Mouse (Mus musculus) lung, embryonic 15.5 days (tissue): ENCODE data around the gene Sh3bgrl2. TPM values are rescaled to one million over a fixed set of nuclear protein-coding genes. Genes with fewer than 3 reads are reported as not detected.

Experiments
- ATAC-seq: fragments of 200-750 bp; cut with Nextera tagmentation; 2 replicates; pipeline ENCODE4 v1.8.0; 2017; ENCODE audit warnings: moderate number of reproducible peaks, borderline replicate concordance; ENCODE audit not compliant: low FRiP score, low TSS enrichment; ENCODE audit errors: extremely low read depth
- H3K27ac ChIP-seq: fragments of 300-500 bp; sonication (generic); 2 replicates; pipeline ENCODE4 v1.5.1; 2015; ENCODE audit warnings: moderate library complexity, mild to moderate bottlenecking, inconsistent platforms
- H3K27me3 ChIP-seq: fragments of 300-500 bp; sonication (generic); 2 replicates; pipeline ENCODE4 v1.6.1; 2015; ENCODE audit warnings: inconsistent platforms
- H3K36me3 ChIP-seq: fragments of 300-500 bp; sonication (generic); 2 replicates; pipeline ENCODE4 v1.6.1; 2015; ENCODE audit warnings: inconsistent platforms
- H3K4me1 ChIP-seq: fragments of 300-500 bp; sonication (generic); 2 replicates; pipeline ENCODE4 v1.6.1; 2015; ENCODE audit warnings: inconsistent platforms
- H3K4me2 ChIP-seq: fragments of 300-500 bp; sonication (generic); 2 replicates; pipeline ENCODE4 v1.6.1; 2015; ENCODE audit warnings: inconsistent platforms, mild to moderate bottlenecking, moderate library complexity
- H3K4me3 ChIP-seq: fragments of 300-500 bp; sonication (generic); 2 replicates; pipeline ENCODE4 v1.5.1; 2015; ENCODE audit warnings: mild to moderate bottlenecking, inconsistent platforms
- H3K9ac ChIP-seq: fragments of 300-500 bp; sonication (generic); 2 replicates; pipeline ENCODE4 v1.6.1; 2015; ENCODE audit warnings: inconsistent platforms
- H3K9me3 ChIP-seq: fragments of 300-500 bp; sonication (generic); 2 replicates; pipeline ENCODE4 v1.6.1; 2016; ENCODE audit warnings: inconsistent platforms
- WGBS: fragments of 180-500 bp; shearing (Covaris S2); methylation state at CpG from one replicate; pipeline ENCODE4 v1.1.7; 2015; 5-methylcytosine and 5-hydroxymethylcytosine counted together
- polyA plus RNA-seq: library from polyadenylated mRNA; unstranded; fragments of >200 nt; fragmentation: Nextera tagmentation; extraction: Ambion mirVana; gene quantifications from 2 replicates; pipeline ENCODE4 v1.2.1, GENCODE M21; 2015

Gene Sh3bgrl2
- polyA plus RNA-seq, 1 experiment from 2014 or later = 47.2 TPM

DNA sequence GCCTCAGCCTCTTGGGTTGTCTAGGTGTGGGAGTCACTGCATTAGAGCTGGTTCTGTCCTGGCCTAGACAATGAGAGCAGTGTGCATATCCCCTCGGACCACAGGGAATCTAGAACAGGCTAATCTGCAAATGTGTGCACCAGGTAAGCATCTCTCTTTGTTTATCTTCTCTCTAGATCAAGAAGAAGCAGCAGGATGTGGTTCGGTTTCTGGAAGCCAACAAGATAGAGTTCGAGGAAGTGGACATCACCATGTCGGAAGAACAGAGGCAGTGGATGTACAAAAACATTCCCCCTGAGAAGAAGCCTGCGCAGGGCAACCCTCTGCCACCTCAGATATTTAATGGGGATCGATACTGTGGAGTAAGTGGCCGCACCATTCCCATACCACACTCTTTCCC, 29.1 kb downstream of the Sh3bgrl2 start:
- H3K9me3 ChIP-seq = no peaks in the 10 kb centered on the region
- no peak overlapping the region for H3K9ac ChIP-seq
- H3K4me2 ChIP-seq = no peak overlapping the region
- peaks cover 24% of the 10 kb centered on the region for H3K4me1 ChIP-seq
- 82% methylated on average over 7 of the region's 7 CpGs for WGBS
- H3K27ac ChIP-seq = no peak overlapping the region
- peaks cover 5% of the 10 kb centered on the region; the same call in 1 of the 2 replicates for H3K36me3 ChIP-seq
- ATAC-seq = no peak
- H3K27me3 ChIP-seq = no peaks in the 10 kb centered on the region
- H3K4me3 ChIP-seq = no peak overlapping the region

- H3K4me2 ChIP-seq = no peak overlapping the region
- ATAC-seq = no peak
- 68% methylated on average over 4 of the region's 4 CpGs for WGBS
Observed at GRCm38 (mm10) chr9:83579049-83579448, 30.9 kb downstream of the Sh3bgrl2 start.

DNA sequence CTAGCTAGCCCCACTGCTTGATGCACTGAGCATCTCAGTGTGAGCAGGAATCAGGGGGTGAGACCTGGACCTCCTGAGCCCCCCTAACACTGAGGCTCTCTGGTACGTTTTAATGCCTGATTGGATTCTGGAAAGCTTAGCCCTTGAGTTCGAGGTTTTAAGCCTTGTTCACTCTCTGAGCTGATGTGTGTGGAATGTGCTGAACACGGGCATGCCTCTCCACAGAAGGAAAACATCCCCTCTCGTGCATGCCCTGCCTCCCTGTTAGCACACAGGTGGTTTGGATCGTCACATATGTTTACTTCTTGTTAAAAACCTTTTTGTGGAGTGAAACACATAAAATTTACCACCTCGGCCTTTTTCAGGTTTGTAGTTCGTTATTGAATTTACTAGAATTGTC, 34.6 kb downstream of the Sh3bgrl2 start:
- H3K9me3 ChIP-seq = no peaks in the 10 kb centered on the region
- H3K27me3 ChIP-seq = no peaks in the 10 kb centered on the region
- H3K4me3 ChIP-seq = no peak overlapping the region
- no peak overlapping the region for H3K27ac ChIP-seq
- WGBS = 54% methylated on average over 7 of the region's 7 CpGs
- H3K36me3 ChIP-seq = peaks cover 5% of the 10 kb centered on the region; the same call in 1 of the 2 replicates
- ATAC-seq = no peak
- no peak overlapping the region for H3K4me2 ChIP-seq
- no peak overlapping the region for H3K9ac ChIP-seq
- H3K4me1 ChIP-seq = no peaks in the 10 kb centered on the region

More at GRCm38 (mm10) chr9:83579049-83579448, 30.9 kb downstream of the Sh3bgrl2 start:
- Histone ChIP-seq H3K36me3 (peaks cover 5% of the 10 kb centered on the region; the same call in 1 of the 2 replicates), H3K4me1 (peaks cover 10% of the 10 kb centered on the region), H3K27ac (no peak overlapping the region), H3K27me3 (no peaks in the 10 kb centered on the region), H3K4me3 (no peak overlapping the region), H3K9me3 (no peaks in the 10 kb centered on the region), H3K9ac (no peak overlapping the region)

- WGBS = 74% methylated on average over 17 of the region's 17 CpGs
Observed at GRCm38 (mm10) chr9:83586316-83587050, 38.4 kb downstream of the Sh3bgrl2 start.

DNA sequence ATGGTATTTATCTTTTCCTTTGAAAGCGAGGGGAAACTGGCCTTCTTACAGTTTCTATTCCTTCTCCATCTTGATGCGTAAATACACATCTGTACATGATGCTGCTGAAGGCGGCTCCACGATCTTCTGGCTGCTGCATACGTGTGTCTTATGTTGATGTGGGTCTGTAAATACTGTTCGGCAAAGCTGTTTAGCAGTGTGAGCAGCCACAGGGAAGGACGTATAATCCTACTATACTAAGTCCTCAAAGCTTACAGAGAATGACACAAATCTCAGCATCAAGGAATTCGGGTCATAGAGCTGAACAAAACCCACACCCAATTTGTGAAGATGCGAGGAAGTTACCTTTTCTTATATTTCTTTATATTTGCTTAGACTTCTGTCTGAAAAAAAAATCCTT, 39.0 kb downstream of the Sh3bgrl2 start:
- no peak overlapping the region for H3K4me3 ChIP-seq
- no peak overlapping the region for H3K27ac ChIP-seq
- WGBS = 84% methylated on average over 9 of the region's 9 CpGs
- no peaks in the 10 kb centered on the region for H3K27me3 ChIP-seq
- no peaks in the 10 kb centered on the region for H3K9me3 ChIP-seq
- H3K36me3 ChIP-seq = no peaks in the 10 kb centered on the region
- H3K9ac ChIP-seq = no peak overlapping the region
- peaks cover 11% of the 10 kb centered on the region for H3K4me1 ChIP-seq
- no peak overlapping the region for H3K4me2 ChIP-seq
- ATAC-seq = no peak

More at GRCm38 (mm10) chr9:83586316-83587050, 38.4 kb downstream of the Sh3bgrl2 start:
- Histone ChIP-seq H3K4me3 (no peak overlapping the region), H3K9me3 (no peaks in the 10 kb centered on the region), H3K27ac (no peak overlapping the region), H3K27me3 (no peaks in the 10 kb centered on the region), H3K9ac (no peak overlapping the region), H3K4me2 (no peak overlapping the region), H3K4me1 (peaks cover 11% of the 10 kb centered on the region), H3K36me3 (no peaks in the 10 kb centered on the region)
- ATAC-seq = no peak

- Histone ChIP-seq H3K4me1 (peaks cover 11% of the 10 kb centered on the region), H3K9me3 (no peaks in the 10 kb centered on the region), H3K27me3 (no peaks in the 10 kb centered on the region), H3K27ac (no peak overlapping the region), H3K36me3 (no peaks in the 10 kb centered on the region), H3K4me3 (no peak overlapping the region), H3K9ac (no peak overlapping the region), H3K4me2 (no peak overlapping the region)
- WGBS = 91% methylated on average over 2 of the region's 2 CpGs
- no peak for ATAC-seq
Observed at GRCm38 (mm10) chr9:83589063-83589462, 40.9 kb downstream of the Sh3bgrl2 start.

DNA sequence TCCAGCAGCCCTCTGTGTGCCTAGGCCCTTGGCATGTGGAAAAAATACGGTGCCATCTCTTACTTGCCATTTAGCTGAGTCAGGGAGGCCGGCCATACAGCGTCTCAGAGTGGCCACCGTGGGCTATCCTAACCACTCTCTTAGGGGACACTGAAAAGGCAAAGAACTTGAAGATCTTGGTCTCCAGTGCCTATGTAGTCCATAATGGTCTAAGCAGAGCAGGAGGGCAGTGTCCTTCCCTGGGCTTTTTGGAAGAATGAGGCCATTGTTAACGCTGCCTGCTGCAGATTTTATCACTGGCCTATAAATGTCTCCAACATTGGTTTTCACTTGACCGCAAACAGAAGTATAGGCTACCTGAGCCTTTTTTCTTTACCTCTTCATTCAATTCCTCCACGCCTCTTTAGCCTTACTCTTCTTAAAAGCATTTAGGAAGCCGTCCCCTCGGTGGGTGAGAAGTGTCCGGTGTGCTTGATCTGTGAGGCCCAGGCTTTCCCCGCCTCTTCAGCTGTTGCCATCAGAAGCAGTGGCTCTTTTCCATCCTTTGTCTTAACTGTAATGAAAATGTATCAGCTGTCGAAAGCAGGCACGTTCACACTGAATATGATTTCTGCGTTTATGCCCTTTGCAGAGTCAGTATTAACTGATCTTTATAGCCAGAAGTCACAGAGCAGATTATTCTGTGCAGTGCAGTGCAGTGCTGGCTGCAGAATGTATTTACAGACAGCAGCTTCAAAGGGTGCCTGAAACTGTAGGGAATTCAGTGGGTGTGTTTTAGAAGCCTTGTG, 41.7 kb downstream of the Sh3bgrl2 start:
- no peak overlapping the region for H3K4me3 ChIP-seq
- 33% methylated on average over 14 of the region's 14 CpGs for WGBS
- peaks cover 11% of the 10 kb centered on the region for H3K4me1 ChIP-seq
- no peak overlapping the region for H3K9ac ChIP-seq
- no peaks in the 10 kb centered on the region for H3K9me3 ChIP-seq
- no peaks in the 10 kb centered on the region for H3K27me3 ChIP-seq
- H3K4me2 ChIP-seq = no peak overlapping the region
- peak overlapping the region; percentile 29; the same call in 1 of the 2 replicates for H3K27ac ChIP-seq
- H3K36me3 ChIP-seq = no peaks in the 10 kb centered on the region
- peak; percentile 82; the same call in 1 of the 2 replicates for ATAC-seq

DNA sequence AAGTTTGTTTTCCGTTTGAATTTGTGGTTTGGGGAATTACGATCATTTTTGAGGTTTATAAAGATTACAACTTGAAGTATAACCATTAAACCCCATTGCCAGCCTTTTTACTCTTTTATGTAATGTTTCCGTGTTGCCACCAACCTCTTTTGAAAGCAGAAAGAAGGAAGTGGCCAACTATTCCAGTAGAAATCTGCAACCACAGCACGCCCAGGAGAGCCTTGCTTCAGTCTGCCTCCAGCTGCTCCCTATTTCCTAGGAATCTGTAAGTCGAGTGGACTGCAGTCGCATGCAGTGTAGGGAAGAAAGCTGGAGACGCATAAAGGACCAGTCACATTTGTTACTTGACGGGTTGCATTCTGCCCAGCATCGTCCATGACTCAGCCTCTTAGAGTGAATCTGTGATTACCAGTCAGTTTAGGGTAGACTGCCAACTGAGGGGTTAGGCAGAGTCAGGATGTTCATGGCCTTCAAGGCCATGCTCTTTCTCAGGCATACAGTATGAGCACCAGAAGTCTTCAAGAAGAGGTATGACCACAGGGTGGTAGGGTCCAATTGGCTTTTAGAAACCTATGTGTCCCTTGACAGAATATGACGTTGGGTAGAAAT, 43.8 kb downstream of the Sh3bgrl2 start:
- WGBS = 83% methylated on average over 10 of the region's 10 CpGs
- no peak for ATAC-seq
- H3K27ac ChIP-seq = no peak overlapping the region
- no peaks in the 10 kb centered on the region for H3K36me3 ChIP-seq
- H3K4me3 ChIP-seq = no peak overlapping the region
- H3K9ac ChIP-seq = no peak overlapping the region
- peaks cover 11% of the 10 kb centered on the region for H3K4me1 ChIP-seq
- H3K4me2 ChIP-seq = no peak overlapping the region
- H3K27me3 ChIP-seq = no peaks in the 10 kb centered on the region
- no peaks in the 10 kb centered on the region for H3K9me3 ChIP-seq

DNA sequence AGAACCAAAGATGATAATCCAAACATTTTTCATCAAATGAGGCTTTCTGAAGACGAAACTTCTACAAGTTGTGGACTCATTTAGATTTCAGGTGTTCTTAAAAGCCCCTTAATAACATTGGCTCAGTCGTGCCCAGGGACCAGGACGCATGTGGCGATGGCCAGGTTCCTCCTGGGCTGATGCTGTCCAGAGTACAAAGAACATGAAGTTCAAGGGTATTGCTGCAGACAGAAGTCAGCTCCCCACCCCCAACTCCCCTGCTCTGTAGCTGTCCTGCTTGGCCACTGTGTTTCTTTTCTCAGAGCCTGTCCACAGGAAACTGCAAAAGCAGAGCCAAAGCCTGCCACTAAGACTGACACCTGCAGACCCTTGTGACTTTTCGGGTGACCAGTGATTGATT, 45.7 kb downstream of the Sh3bgrl2 start:
- no peaks in the 10 kb centered on the region for H3K9me3 ChIP-seq
- no peak overlapping the region for H3K9ac ChIP-seq
- H3K27me3 ChIP-seq = no peaks in the 10 kb centered on the region
- H3K4me1 ChIP-seq = peaks cover 11% of the 10 kb centered on the region
- no peak overlapping the region for H3K4me2 ChIP-seq
- WGBS = 89% methylated on average over 5 of the region's 5 CpGs
- H3K36me3 ChIP-seq = no peaks in the 10 kb centered on the region
- ATAC-seq = no peak
- H3K4me3 ChIP-seq = no peak overlapping the region
- no peak overlapping the region for H3K27ac ChIP-seq

GRCm38 (mm10) chr9:83596132-83596531, 48.0 kb downstream of the Sh3bgrl2 start:
- Histone ChIP-seq H3K9me3 (no peaks in the 10 kb centered on the region), H3K4me3 (no peak overlapping the region), H3K36me3 (no peaks in the 10 kb centered on the region), H3K9ac (no peak overlapping the region), H3K27me3 (no peaks in the 10 kb centered on the region), H3K4me1 (no peaks in the 10 kb centered on the region), H3K27ac (no peak overlapping the region), H3K4me2 (no peak overlapping the region)
- ATAC-seq = no peak
- WGBS = 87% methylated on average over 6 of the region's 6 CpGs

- H3K9ac ChIP-seq = no peak overlapping the region
- ATAC-seq = no peak
- no peaks in the 10 kb centered on the region for H3K4me1 ChIP-seq
- H3K27me3 ChIP-seq = no peaks in the 10 kb centered on the region
- H3K27ac ChIP-seq = no peak overlapping the region
- no peaks in the 10 kb centered on the region for H3K9me3 ChIP-seq
- H3K4me3 ChIP-seq = no peak overlapping the region
- 82% methylated on average over 13 of the region's 13 CpGs for WGBS
- no peaks in the 10 kb centered on the region for H3K36me3 ChIP-seq
- H3K4me2 ChIP-seq = no peak overlapping the region
Observed at GRCm38 (mm10) chr9:83596646-83597481, 48.7 kb downstream of the Sh3bgrl2 start.
